Mouse (Mus musculus) stomach, embryonic 15.5 days (tissue): ENCODE results near the gene Mterf1a. TPM values are rescaled to one million over a fixed set of nuclear protein-coding genes. Genes with fewer than 3 reads are reported as not detected.
A peak's percentile ranks its signal among the peaks of the same experiment; 100 is the strongest.
"Not testable (repeated sequence)": the region's sequence is repeated elsewhere in the genome, so short reads cannot be mapped to it uniquely, and the experiment has no call there.

Experiments used
- ATAC-seq: fragments of 200-750 bp; cut with Nextera tagmentation; 2 replicates; pipeline ENCODE4 v1.8.0; 2017; ENCODE audit warnings: low read depth, moderate number of reproducible peaks, moderate TSS enrichment; ENCODE audit not compliant: insufficient read depth, low FRiP score
- H3K27ac ChIP-seq: fragments of 300-500 bp; sonication (generic); 2 replicates; pipeline ENCODE4 v1.5.1; 2015; ENCODE audit warnings: mild to moderate bottlenecking, inconsistent platforms
- H3K27me3 ChIP-seq: fragments of 300-500 bp; sonication (generic); replicated peaks from 2 replicates; pipeline ENCODE4 v1.6.1; 2015; ENCODE audit warnings: inconsistent platforms
- H3K36me3 ChIP-seq: fragments of 300-500 bp; sonication (generic); 2 replicates; pipeline ENCODE4 v1.6.1; 2015; ENCODE audit warnings: inconsistent platforms
- H3K4me1 ChIP-seq: fragments of 300-500 bp; sonication (generic); 2 replicates; pipeline ENCODE4 v1.6.1; 2015; ENCODE audit warnings: inconsistent platforms
- H3K4me2 ChIP-seq: fragments of 300-500 bp; sonication (generic); 2 replicates; pipeline ENCODE4 v1.6.1; 2015; ENCODE audit warnings: mild to moderate bottlenecking, inconsistent platforms
- H3K4me3 ChIP-seq: fragments of 300-500 bp; sonication (generic); replicated peaks from 2 replicates; pipeline ENCODE4 v1.5.1; 2015; ENCODE audit warnings: inconsistent platforms
- H3K9ac ChIP-seq: fragments of 300-500 bp; sonication (generic); 2 replicates; pipeline ENCODE4 v1.6.1; 2015; ENCODE audit warnings: inconsistent platforms
- H3K9me3 ChIP-seq: fragments of 300-500 bp; sonication (generic); 2 replicates; pipeline ENCODE4 v1.6.1; 2016; ENCODE audit warnings: inconsistent platforms
- whole genome bisulfite sequencing: fragments of 180-500 bp; shearing (Covaris S2); methylation state at CpG from one replicate; pipeline ENCODE4 v1.1.7; 2015; 5-methylcytosine and 5-hydroxymethylcytosine counted together
- polyA plus RNA-seq: library from polyadenylated mRNA; unstranded; fragments of >200 nt; fragmentation: Nextera tagmentation; extraction: Ambion mirVana; gene quantifications from 2 replicates; pipeline ENCODE4 v1.2.1, GENCODE M21; 2015

Mterf1a gene
- 8.6 and 8.9 TPM in 2 replicates for polyA plus RNA-seq

DNA sequence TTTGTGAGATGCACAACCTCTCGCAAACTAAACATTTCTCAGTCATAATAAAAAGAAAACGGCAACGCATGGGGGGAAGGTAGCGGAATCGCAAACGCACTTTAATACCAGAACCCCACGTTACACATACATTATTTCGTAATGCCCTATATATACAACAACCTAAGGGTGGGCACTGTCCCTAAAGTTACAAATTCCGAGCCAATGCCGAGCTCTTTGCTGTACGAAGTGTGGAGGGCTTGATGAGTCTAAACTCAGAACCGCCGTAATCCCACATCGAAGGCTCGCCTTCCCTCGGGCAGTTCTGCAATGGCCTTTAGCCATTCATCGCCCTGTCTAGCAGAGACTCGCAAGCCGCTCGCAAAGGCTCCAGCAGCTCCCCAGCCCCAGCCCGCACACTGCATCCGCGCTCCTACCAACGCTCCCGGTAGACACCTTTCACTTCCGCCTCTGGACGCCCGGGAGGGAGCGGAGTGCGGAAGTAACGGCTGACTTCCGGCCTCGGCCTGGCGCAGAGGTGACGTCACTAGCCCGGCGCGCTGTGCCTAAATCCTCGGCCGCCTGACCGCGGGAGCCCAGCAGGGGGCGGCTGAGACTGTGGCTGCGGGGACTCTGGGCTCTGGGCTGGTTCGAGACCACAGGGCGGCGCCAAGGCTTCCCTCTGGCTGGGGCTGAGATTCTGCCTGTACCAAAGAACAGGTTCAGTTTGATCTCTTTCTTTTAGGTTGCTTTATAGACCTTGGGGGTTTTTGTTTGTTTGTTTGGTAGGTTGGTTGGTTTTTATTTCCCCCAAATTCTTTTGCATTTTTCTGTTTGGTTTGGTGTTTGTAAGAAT is at the start of gene Mterf1a:
Gene Mterf1a, minus strand, starts transcription at position 475 of the 835 bp plus-strand sequence.
- Histone ChIP-seq H3K4me2 (peak within 1 kb of the TSS; percentile 52), H3K4me3 (peak within 1 kb of the TSS; percentile 40)
- not testable (repeated sequence) for H3K4me1 ChIP-seq, H3K9ac ChIP-seq, H3K27me3 ChIP-seq, H3K36me3 ChIP-seq, H3K27ac ChIP-seq, H3K9me3 ChIP-seq
- ATAC-seq, result peak; percentile 99
- WGBS, result 1% methylated on average over 7 of the region's 47 CpGs

- WGBS, result 84% methylated on average over 4 of the region's 4 CpGs
- H3K4me2 ChIP-seq, result not testable (repeated sequence)
Observed at GRCm38 (mm10) chr5:3943169-3943568, 49.4 kb upstream of the Mterf1a start.

DNA sequence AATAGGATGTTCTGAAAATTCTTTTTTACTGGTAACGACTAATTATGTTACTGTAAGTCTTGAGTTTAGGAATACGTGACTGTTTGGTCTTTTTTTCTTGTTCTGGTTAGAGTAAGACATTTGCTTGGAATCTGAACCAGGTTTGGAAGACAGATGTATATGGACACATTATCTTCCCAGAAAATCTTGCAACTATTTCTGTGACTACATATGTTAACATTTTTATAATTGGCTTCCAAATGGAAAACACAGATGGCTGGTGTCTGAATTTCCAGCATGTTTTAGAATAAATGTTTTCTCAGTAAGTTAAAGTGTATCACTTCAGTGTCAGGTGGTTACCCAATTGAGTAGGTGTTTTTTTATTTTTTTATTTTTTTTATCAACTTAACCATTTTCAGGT is 47.5 kb upstream of the Mterf1a start:
- Histone ChIP-seq H3K36me3 (0 out of 2 replicates have a peak, but pooled peaks cover 4% of the 10 kb centered on the region), H3K9me3 (no peaks in the 10 kb centered on the region)
- 82% methylated on average over 2 of the region's 2 CpGs for WGBS

More at GRCm38 (mm10) chr5:3943169-3943568, 49.4 kb upstream of the Mterf1a start:
- ATAC-seq, H3K27ac ChIP-seq, H3K4me3 ChIP-seq, H3K9me3 ChIP-seq, H3K27me3 ChIP-seq, H3K36me3 ChIP-seq, H3K4me1 ChIP-seq, H3K9ac ChIP-seq: not testable (repeated sequence)

DNA sequence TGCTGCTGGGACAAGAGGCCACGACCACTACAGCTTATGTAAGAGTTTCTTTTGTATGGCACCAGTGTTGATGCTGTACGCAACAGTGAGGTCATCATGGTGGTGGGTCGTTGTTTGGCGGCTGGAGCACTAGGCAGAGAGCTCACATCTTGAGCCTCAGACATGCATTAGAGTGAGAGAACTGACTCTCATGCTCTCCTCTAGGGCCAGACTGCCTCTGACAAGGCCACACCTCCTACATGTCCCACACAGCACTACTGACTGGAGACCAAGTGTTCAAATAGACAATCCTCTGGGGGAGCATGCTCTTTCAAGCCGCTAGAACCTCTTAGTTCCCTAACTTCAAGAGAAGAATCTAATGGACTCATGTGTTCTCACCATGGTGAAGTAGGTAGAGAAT is 45.6 kb upstream of the Mterf1a start:
- ATAC-seq, result no peak
- Histone ChIP-seq H3K9ac (no peak overlapping the region), H3K9me3 (no peaks in the 10 kb centered on the region), H3K27ac (peak overlapping the region; percentile 40; the same call in 1 of the 2 replicates), H3K4me3 (no peak overlapping the region), H3K4me2 (no peak overlapping the region), H3K27me3 (no peaks in the 10 kb centered on the region), H3K36me3 (0 out of 2 replicates have a peak, but pooled peaks cover 4% of the 10 kb centered on the region), H3K4me1 (peaks cover 14% of the 10 kb centered on the region; the same call in 1 of the 2 replicates)
- WGBS, result 88% methylated on average over 5 of the region's 5 CpGs

More for the DNA sequence above, 47.5 kb upstream of the Mterf1a start:
- H3K27me3 ChIP-seq, result no peaks in the 10 kb centered on the region
- H3K4me3 ChIP-seq, result no peak overlapping the region
- H3K27ac ChIP-seq, result no peak overlapping the region
- H3K9ac ChIP-seq, result no peak overlapping the region
- no peak for ATAC-seq
- H3K4me1 ChIP-seq, result peaks cover 14% of the 10 kb centered on the region; the same call in 1 of the 2 replicates
- no peak overlapping the region for H3K4me2 ChIP-seq

DNA sequence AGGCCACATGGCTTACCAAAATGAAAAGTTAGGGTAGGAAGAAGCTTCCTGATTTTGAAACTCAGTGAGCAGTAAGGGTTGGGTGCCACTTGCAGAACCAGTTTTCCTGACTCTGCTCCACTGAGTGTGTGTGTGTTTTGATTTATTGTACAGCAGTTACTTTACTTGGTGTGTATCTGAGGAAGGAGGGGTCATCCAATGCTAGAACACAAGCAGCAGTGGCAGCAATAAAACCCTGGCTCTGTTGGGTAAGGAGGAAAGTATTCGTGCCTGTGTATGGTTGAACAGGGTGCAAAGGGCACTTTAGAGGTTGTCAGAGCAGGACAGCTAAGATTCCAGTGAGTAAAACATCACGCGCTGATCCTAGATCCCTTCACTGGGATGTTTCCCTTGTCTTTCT is 45.2 kb upstream of the Mterf1a start:
- no peak overlapping the region for H3K4me2 ChIP-seq
- peak overlapping the region; percentile 75 for H3K27ac ChIP-seq
- H3K4me1 ChIP-seq, result peaks cover 14% of the 10 kb centered on the region; the same call in 1 of the 2 replicates
- 82% methylated on average over 3 of the region's 3 CpGs for whole genome bisulfite sequencing
- peak; percentile 70; the same call in 1 of the 2 replicates for ATAC-seq
- H3K9me3 ChIP-seq, result no peaks in the 10 kb centered on the region
- no peak overlapping the region for H3K4me3 ChIP-seq
- H3K9ac ChIP-seq, result no peak overlapping the region
- H3K36me3 ChIP-seq, result 0 out of 2 replicates have a peak, but pooled peaks cover 4% of the 10 kb centered on the region
- H3K27me3 ChIP-seq, result no peaks in the 10 kb centered on the region

GRCm38 (mm10) chr5:3935778-3936554 is 42.2 kb upstream of the Mterf1a start:
- H3K36me3 ChIP-seq, result no peaks in the 10 kb centered on the region
- no peak overlapping the region for H3K4me3 ChIP-seq
- WGBS, result 75% methylated on average over 8 of the region's 8 CpGs
- H3K9ac ChIP-seq, result no peak overlapping the region
- no peak overlapping the region for H3K27ac ChIP-seq
- H3K4me2 ChIP-seq, result no peak overlapping the region
- H3K9me3 ChIP-seq, result no peaks in the 10 kb centered on the region
- no peaks in the 10 kb centered on the region for H3K27me3 ChIP-seq
- no peak for ATAC-seq
- H3K4me1 ChIP-seq, result peaks cover 14% of the 10 kb centered on the region; the same call in 1 of the 2 replicates

DNA sequence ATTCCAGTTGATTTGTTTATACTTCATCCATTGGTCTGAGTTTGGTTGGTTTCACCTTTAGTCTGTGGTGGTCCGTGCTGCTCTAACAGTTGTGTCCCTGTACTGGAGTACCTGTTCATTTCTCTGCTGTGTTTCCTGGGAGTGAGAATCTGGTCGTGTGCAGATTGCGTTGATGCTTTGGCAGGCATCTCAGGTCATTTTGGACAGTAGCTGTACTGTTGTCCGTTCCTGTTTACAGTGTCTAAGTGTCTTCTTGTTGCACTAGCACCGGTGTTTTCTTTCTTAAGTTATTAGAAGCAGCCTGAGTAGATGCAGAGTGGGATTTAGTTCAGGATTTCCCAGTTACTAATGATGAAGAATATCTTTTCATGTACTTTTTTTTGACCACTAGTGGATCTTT is 41.5 kb upstream of the Mterf1a start:
- Histone ChIP-seq H3K27me3 (no peaks in the 10 kb centered on the region), H3K4me1 (peaks cover 14% of the 10 kb centered on the region; the same call in 1 of the 2 replicates), H3K4me2 (no peak overlapping the region), H3K9ac (no peak overlapping the region), H3K36me3 (no peaks in the 10 kb centered on the region), H3K4me3 (no peak overlapping the region), H3K9me3 (no peaks in the 10 kb centered on the region), H3K27ac (no peak overlapping the region)
- no peak for ATAC-seq
- WGBS, result 84% methylated on average over 5 of the region's 5 CpGs

- Histone ChIP-seq H3K4me3 (no peak overlapping the region), H3K4me2 (no peak overlapping the region), H3K27ac (no peak overlapping the region), H3K36me3 (no peaks in the 10 kb centered on the region), H3K4me1 (peaks cover 12% of the 10 kb centered on the region), H3K9ac (no peak overlapping the region), H3K27me3 (no peaks in the 10 kb centered on the region), H3K9me3 (no peaks in the 10 kb centered on the region)
- ATAC-seq, result no peak
- WGBS, result 88% methylated on average over 3 of the region's 3 CpGs
Observed at GRCm38 (mm10) chr5:3933551-3933950, 39.8 kb upstream of the Mterf1a start.

- no peak for ATAC-seq
- Histone ChIP-seq H3K4me3 (no peak overlapping the region), H3K4me2 (no peak overlapping the region), H3K27ac (no peak overlapping the region), H3K27me3 (no peaks in the 10 kb centered on the region), H3K4me1 (peaks cover 6% of the 10 kb centered on the region), H3K9me3 (no peaks in the 10 kb centered on the region), H3K36me3 (no peaks in the 10 kb centered on the region), H3K9ac (no peak overlapping the region)
- WGBS, result 85% methylated on average over 3 of the region's 3 CpGs
Observed at GRCm38 (mm10) chr5:3931636-3932035, 37.9 kb upstream of the Mterf1a start.

GRCm38 (mm10) chr5:3930760-3931159 is 37.0 kb upstream of the Mterf1a start:
- no peak overlapping the region for H3K9ac ChIP-seq
- H3K4me2 ChIP-seq, result no peak overlapping the region
- H3K9me3 ChIP-seq, result no peaks in the 10 kb centered on the region
- ATAC-seq, result no peak
- no peaks in the 10 kb centered on the region for H3K36me3 ChIP-seq
- no peaks in the 10 kb centered on the region for H3K27me3 ChIP-seq
- H3K4me1 ChIP-seq, result peaks cover 4% of the 10 kb centered on the region; the same call in 1 of the 2 replicates
- 67% methylated on average over 5 of the region's 5 CpGs for WGBS
- no peak overlapping the region for H3K4me3 ChIP-seq
- H3K27ac ChIP-seq, result no peak overlapping the region

DNA sequence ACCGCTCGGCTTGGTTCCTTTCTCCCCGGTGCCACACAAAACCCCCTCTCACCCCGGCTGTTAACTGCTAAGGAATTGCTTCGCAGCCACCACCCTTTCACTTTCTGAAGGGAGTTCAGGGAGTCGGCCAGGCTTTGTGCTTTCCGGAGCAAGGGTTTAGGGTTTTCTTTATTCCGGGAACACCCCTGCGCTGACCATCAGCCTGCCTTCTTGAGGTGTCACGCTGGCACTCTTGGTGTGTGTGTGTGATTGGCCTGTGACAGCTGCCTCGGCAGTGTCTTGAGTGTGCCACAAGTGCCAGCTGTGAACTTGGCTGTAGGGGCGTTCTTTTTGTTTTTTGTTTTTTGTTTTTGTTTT is 34.9 kb upstream of the Mterf1a start:
- no peaks in the 10 kb centered on the region for H3K27me3 ChIP-seq
- no peaks in the 10 kb centered on the region for H3K9me3 ChIP-seq
- peaks cover 4% of the 10 kb centered on the region; the same call in 1 of the 2 replicates for H3K4me1 ChIP-seq
- ATAC-seq, result peak; percentile 32
- H3K36me3 ChIP-seq, result no peaks in the 10 kb centered on the region
- peak overlapping the region; percentile 67 for H3K9ac ChIP-seq
- H3K4me3 ChIP-seq, result peak overlapping the region; percentile 82
- H3K27ac ChIP-seq, result peak overlapping the region; percentile 84
- WGBS, result under 1% methylated on average over 12 of the region's 12 CpGs
- peak overlapping the region; percentile 72 for H3K4me2 ChIP-seq
